Mouse (Mus musculus) heart, embryonic 11.5 days (tissue): ENCODE measurements around the gene Sox4. TPM values are rescaled to one million over a fixed set of nuclear protein-coding genes. Genes with fewer than 3 reads are reported as not detected.

Source experiments
- ATAC-seq: fragments of 200-750 bp; cut with Nextera tagmentation; replicated peaks from 2 replicates; pipeline ENCODE4 v1.8.0; 2017; ENCODE audit warnings: moderate library complexity; ENCODE audit not compliant: insufficient number of reproducible peaks, low FRiP score, low TSS enrichment
- H3K27ac ChIP-seq: fragments of 300-500 bp; sonication (generic); 2 replicates; pipeline ENCODE4 v1.5.1; 2014; ENCODE audit warnings: mild to moderate bottlenecking, low read depth, low read length
- H3K27me3 ChIP-seq: fragments of 300-500 bp; sonication (generic); 2 replicates; pipeline ENCODE4 v1.6.1; 2014; ENCODE audit warnings: mild to moderate bottlenecking, low read length, mixed read lengths; ENCODE audit not compliant: control insufficient read depth, insufficient read depth
- H3K36me3 ChIP-seq: fragments of 300-500 bp; sonication (generic); 2 replicates; pipeline ENCODE4 v1.6.1; 2014; ENCODE audit warnings: mild to moderate bottlenecking, low read length, moderate library complexity, mixed read lengths; ENCODE audit not compliant: control insufficient read depth, insufficient read depth
- H3K4me1 ChIP-seq: fragments of 300-500 bp; sonication (generic); 2 replicates; pipeline ENCODE4 v1.6.1; 2014; ENCODE audit warnings: low read length; ENCODE audit not compliant: control insufficient read depth, insufficient read depth
- H3K4me2 ChIP-seq: fragments of 300-500 bp; sonication (generic); 2 replicates; pipeline ENCODE4 v1.6.1; 2014; ENCODE audit warnings: mild to moderate bottlenecking, moderate library complexity
- H3K4me3 ChIP-seq: fragments of 300-500 bp; sonication (generic); 2 replicates; pipeline ENCODE4 v1.5.1; 2014; ENCODE audit warnings: low read depth, low read length
- H3K9ac ChIP-seq: fragments of 300-500 bp; sonication (generic); 2 replicates; pipeline ENCODE4 v1.6.1; 2014; ENCODE audit warnings: mild to moderate bottlenecking, low read depth, low read length, moderate library complexity
- H3K9me3 ChIP-seq: fragments of 300-500 bp; sonication (generic); replicated peaks from 2 replicates; pipeline ENCODE4 v1.6.1; 2016; ENCODE audit warnings: low read length; ENCODE audit not compliant: control insufficient read depth
- WGBS: fragments of 180-500 bp; shearing (Covaris S2); extraction: QIAGEN DNeasy Blood & Tissue Kit; methylation state at CpG from one replicate; pipeline ENCODE4 v1.1.7; 2014; ENCODE audit not compliant: insufficient replicate concordance; 5-methylcytosine and 5-hydroxymethylcytosine counted together
- polyA plus RNA-seq: library from polyadenylated mRNA; unstranded; fragments of >200 nt; fragmentation: Nextera tagmentation; extraction: Ambion mirVana; gene quantifications from 2 replicates; pipeline ENCODE4 v1.2.1, GENCODE M21; 2014

The Sox4 gene
- polyA plus RNA-seq, 1 experiment from 2014 or later = 47.0 TPM

DNA sequence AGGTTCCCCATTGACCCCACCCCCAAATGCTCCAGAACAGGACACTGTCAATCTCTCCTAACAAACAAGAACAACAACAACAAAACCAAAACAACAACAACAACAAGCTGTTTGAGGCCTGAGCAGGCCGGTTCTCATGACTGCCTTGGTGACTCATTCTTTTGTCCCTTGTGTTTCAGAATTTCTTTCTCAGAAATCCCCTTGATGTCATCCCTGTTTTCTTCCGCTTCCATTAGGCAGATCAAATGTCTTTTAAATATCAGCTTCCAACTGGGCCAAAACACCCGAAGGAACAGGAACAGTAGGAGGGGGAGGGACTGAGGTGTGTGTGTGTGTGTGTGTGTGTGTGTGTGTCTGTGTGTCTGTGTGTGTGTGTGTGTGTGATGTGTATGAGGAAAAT, 21.7 kb downstream of the Sox4 start:
- Histone ChIP-seq H3K9me3 (no peaks in the 10 kb centered on the region), H3K9ac (no peak overlapping the region), H3K27ac (no peak overlapping the region), H3K4me3 (no peak overlapping the region), H3K4me1 (peaks cover 3% of the 10 kb centered on the region; the same call in 1 of the 2 replicates), H3K36me3 (no peaks in the 10 kb centered on the region), H3K27me3 (no peaks in the 10 kb centered on the region), H3K4me2 (no peak overlapping the region)
- ATAC-seq = no peak
- WGBS = 43% methylated on average over 3 of the region's 3 CpGs

DNA sequence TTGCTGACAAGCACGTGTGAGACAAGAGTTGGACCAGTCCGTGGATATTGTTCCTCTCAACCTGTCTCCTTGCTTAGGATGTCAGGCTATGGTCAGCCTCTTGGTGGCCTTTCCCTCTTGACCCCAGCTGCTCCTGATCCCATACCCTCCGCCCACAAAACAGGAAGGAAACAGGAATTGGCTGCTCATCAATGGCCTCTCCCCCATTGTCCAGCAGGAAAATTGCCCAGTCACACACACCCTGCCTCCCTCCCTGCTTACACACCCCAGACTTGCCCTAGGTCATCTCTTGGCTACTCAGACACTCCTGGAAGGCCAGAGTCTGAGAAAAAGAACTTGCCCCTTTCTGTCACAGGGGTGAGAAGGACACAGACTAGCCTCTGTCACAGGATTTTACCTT, 22.2 kb downstream of the Sox4 start:
- WGBS = 73% methylated on average over 3 of the region's 3 CpGs
- Histone ChIP-seq H3K9ac (no peak overlapping the region), H3K27ac (no peak overlapping the region), H3K36me3 (no peaks in the 10 kb centered on the region), H3K4me1 (peaks cover 3% of the 10 kb centered on the region; the same call in 1 of the 2 replicates), H3K9me3 (no peaks in the 10 kb centered on the region), H3K27me3 (no peaks in the 10 kb centered on the region), H3K4me2 (no peak overlapping the region), H3K4me3 (no peak overlapping the region)
- no peak for ATAC-seq

DNA sequence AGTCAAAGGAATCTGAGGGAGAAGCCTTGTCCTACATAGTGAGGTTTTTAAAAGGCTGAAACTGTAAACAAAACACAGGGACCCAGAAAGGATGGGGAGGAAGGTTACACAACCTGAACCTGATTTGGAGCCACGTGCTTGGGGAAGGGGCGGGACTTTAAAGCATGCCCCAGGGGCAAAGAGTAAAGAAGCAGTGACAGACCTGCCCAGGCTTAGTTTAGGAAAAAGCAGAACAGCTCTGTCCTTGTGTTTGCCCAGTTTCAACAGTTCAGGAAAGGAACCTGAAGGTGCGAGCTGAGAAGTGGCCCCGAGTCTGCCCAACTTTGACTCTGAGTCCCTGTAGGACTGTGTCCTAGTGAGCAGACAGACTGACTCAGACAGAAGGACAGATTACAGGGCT, 23.1 kb downstream of the Sox4 start:
- Histone ChIP-seq H3K27ac (no peak overlapping the region), H3K36me3 (no peaks in the 10 kb centered on the region), H3K4me3 (no peak overlapping the region), H3K27me3 (no peaks in the 10 kb centered on the region), H3K4me1 (peaks cover 3% of the 10 kb centered on the region; the same call in 1 of the 2 replicates), H3K9me3 (no peaks in the 10 kb centered on the region), H3K4me2 (no peak overlapping the region), H3K9ac (no peak overlapping the region)
- 60% methylated on average over 4 of the region's 4 CpGs for whole genome bisulfite sequencing
- no peak for ATAC-seq

DNA sequence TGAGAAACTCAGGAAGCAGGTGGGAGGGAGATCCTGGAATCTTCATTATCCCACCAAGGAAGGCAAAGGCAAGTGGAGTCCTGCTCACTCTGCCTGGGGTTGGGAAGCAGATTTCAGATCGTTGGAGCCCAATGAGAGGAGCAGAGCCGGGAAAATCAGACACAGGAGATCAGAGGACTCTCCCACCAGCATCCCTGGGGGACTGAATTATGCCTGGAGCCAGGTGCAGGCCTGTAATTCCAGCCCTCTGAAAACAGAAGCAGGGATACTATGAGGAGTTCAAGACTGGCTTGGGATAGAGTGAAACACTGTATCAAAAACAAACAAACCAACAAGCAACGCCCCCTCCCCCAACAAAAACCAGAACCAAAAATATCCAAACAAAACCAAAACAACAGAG, 23.6 kb downstream of the Sox4 start:
- Histone ChIP-seq H3K9me3 (no peaks in the 10 kb centered on the region), H3K4me3 (no peak overlapping the region), H3K4me2 (no peak overlapping the region), H3K4me1 (peaks cover 3% of the 10 kb centered on the region; the same call in 1 of the 2 replicates), H3K27ac (no peak overlapping the region), H3K36me3 (no peaks in the 10 kb centered on the region), H3K9ac (no peak overlapping the region), H3K27me3 (no peaks in the 10 kb centered on the region)
- WGBS = 37% methylated on average over 3 of the region's 3 CpGs
- no peak for ATAC-seq

DNA sequence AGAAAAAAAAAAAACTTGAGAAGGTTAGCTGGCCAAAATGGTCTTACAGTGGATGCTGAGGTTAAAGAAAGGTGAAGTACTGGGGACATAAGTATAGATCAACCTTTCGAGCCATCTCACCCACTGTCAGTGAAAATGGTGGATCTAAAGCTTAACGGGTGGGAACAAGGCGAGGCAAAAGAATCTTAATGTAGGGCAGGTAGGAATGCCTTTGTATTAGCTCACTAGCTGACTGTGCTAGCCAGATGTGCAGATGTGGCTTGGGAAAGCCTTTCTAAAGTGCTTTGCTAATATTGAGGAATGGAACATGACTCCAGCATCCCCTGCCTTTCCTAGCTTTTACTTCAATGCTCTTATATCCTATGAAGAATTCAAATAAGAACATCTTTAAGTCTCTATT, 30.4 kb downstream of the Sox4 start:
- no peak overlapping the region for H3K4me3 ChIP-seq
- no peaks in the 10 kb centered on the region for H3K9me3 ChIP-seq
- H3K4me1 ChIP-seq = peaks cover 3% of the 10 kb centered on the region; the same call in 1 of the 2 replicates
- H3K27me3 ChIP-seq = no peaks in the 10 kb centered on the region
- no peaks in the 10 kb centered on the region for H3K36me3 ChIP-seq
- WGBS = 83% methylated on average over 3 of the region's 3 CpGs
- H3K27ac ChIP-seq = no peak overlapping the region
- no peak overlapping the region for H3K4me2 ChIP-seq
- no peak for ATAC-seq
- H3K9ac ChIP-seq = no peak overlapping the region

DNA sequence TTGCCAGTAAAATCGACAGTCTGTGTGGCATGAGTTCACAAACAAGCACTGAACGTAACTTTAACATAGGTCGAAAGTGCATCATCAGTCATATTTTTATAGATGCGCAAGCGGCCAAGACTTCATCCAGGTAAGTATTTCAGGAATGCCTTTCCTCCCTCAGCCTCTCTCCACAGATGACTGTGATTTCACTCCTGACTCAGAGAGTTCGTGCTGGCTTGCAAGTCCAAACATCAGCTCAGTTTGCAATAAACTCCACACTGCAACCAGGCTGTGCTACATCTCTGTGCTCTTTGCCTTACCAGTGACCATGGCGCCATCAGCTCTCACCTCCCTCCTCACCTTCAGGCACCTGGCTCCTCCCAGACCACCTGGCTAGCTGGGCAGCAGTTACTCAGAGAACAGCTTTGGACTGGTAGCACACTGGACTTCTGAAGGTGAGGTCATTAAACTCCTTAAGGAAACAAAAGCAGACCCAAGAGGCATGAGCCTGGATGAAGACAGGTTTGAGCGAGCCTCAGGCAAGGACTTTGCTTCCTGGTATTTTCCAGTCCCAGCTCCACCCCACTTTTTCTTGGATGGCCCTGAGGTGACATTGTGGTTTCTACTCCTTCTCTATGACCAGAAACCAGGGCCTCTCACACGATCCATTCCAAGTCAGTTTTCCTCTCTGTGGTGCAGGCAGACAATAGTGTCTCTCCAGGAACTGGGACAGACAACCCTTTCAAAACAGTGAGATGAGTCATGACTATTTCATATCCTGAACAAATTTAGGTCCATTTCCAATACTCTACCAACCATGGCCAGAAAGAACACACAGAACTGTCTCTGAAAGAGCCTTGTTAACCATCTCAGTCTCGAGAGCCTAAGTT, 35.9 kb downstream of the Sox4 start:
- Histone ChIP-seq H3K36me3 (no peaks in the 10 kb centered on the region), H3K4me3 (no peak overlapping the region), H3K9ac (no peak overlapping the region), H3K4me2 (no peak overlapping the region), H3K4me1 (no peaks in the 10 kb centered on the region), H3K27me3 (no peaks in the 10 kb centered on the region), H3K27ac (no peak overlapping the region), H3K9me3 (no peaks in the 10 kb centered on the region)
- no peak for ATAC-seq
- 78% methylated on average over 10 of the region's 10 CpGs for whole genome bisulfite sequencing

DNA sequence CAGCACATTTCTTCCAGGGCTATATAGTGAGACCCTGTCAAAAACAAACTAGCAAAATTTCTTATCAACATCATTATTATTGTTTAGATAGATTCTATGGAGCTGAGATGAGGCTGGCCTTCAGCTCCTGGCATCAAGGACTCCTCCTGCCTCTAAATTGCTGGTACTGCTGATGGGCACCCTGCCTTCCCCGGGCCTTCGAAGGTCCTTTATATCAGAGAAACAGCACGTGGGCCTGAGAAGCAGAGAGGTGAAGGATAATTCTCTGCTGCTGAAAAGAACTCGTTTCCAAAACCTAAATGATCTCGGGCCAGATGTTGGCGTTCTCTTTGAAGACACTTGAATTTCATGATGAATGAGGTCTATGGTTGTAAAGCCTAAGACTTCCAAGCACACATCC, 39.9 kb downstream of the Sox4 start:
- H3K27ac ChIP-seq = no peak overlapping the region
- no peaks in the 10 kb centered on the region for H3K9me3 ChIP-seq
- no peaks in the 10 kb centered on the region for H3K4me1 ChIP-seq
- ATAC-seq = no peak
- 76% methylated on average over 6 of the region's 6 CpGs for WGBS
- H3K4me3 ChIP-seq = no peak overlapping the region
- no peaks in the 10 kb centered on the region for H3K27me3 ChIP-seq
- no peaks in the 10 kb centered on the region for H3K36me3 ChIP-seq
- H3K9ac ChIP-seq = no peak overlapping the region
- no peak overlapping the region for H3K4me2 ChIP-seq

DNA sequence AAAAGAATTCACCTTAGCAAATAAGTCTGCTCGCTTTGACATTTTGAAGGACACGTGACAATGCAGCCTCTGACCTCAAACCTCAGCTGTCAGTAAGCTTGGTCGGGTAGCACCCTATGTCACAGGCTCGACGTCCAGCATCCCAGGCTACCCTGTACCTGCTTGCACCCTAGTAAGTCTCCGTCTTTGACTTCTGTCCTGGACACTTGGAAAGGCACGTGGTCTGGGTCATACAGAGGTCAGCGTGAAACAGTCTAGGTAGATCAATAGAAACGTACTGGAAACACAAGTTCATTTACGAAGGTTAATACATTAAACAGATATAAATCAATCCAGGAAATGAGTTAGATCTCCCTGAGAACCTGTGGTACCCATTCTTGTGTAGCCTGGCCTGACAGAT, 46.5 kb downstream of the Sox4 start:
- Histone ChIP-seq H3K9ac (no peak overlapping the region), H3K4me2 (no peak overlapping the region), H3K4me3 (no peak overlapping the region), H3K27me3 (no peaks in the 10 kb centered on the region), H3K4me1 (no peaks in the 10 kb centered on the region), H3K27ac (no peak overlapping the region), H3K9me3 (no peaks in the 10 kb centered on the region), H3K36me3 (no peaks in the 10 kb centered on the region)
- 78% methylated on average over 10 of the region's 10 CpGs for WGBS
- no peak for ATAC-seq
